Mouse (Mus musculus) hindbrain, embryonic 11.5 days (tissue): ENCODE measurements around the gene Coro6. TPM values are rescaled to one million over a fixed set of nuclear protein-coding genes. Genes with fewer than 3 reads are reported as not detected.

Source experiments
- ATAC-seq: fragments of 200-750 bp; cut with Nextera tagmentation; 2 replicates; pipeline ENCODE4 v1.8.0; 2017; ENCODE audit warnings: mild to moderate bottlenecking, moderate TSS enrichment, moderate library complexity; ENCODE audit not compliant: low FRiP score
- DNase-seq: peaks from one replicate; pipeline ENCODE4 v3.0.0-alpha.2; 2015; ENCODE audit warnings: low spot score
- H3K27ac ChIP-seq: fragments of 300-500 bp; sonication (generic); 2 replicates; pipeline ENCODE4 v1.5.1; 2014; ENCODE audit warnings: mild to moderate bottlenecking, low read depth, low read length
- H3K27me3 ChIP-seq: fragments of 300-500 bp; sonication (generic); 2 replicates; pipeline ENCODE4 v1.6.1; 2014; ENCODE audit warnings: mild to moderate bottlenecking, low read length, moderate library complexity, mixed read lengths; ENCODE audit not compliant: control insufficient read depth, insufficient read depth
- H3K36me3 ChIP-seq: fragments of 300-500 bp; sonication (generic); 2 replicates; pipeline ENCODE4 v1.6.1; 2014; ENCODE audit warnings: mild to moderate bottlenecking, low read length, moderate library complexity, mixed read lengths; ENCODE audit not compliant: control insufficient read depth, insufficient read depth
- H3K4me1 ChIP-seq: fragments of 300-500 bp; sonication (generic); replicated peaks from 2 replicates; pipeline ENCODE4 v1.6.1; 2014; ENCODE audit warnings: low read length, mixed read lengths; ENCODE audit not compliant: control insufficient read depth, insufficient read depth
- H3K4me2 ChIP-seq: fragments of 300-500 bp; sonication (generic); replicated peaks from 2 replicates; pipeline ENCODE4 v1.6.1; 2014; ENCODE audit warnings: mild to moderate bottlenecking, low read depth, low read length
- H3K4me3 ChIP-seq: fragments of 300-500 bp; sonication (generic); 2 replicates; pipeline ENCODE4 v1.5.1; 2014; ENCODE audit warnings: low read depth, low read length
- H3K9ac ChIP-seq: fragments of 300-500 bp; sonication (generic); 2 replicates; pipeline ENCODE4 v1.6.1; 2014; ENCODE audit warnings: low read depth, low read length
- H3K9me3 ChIP-seq: fragments of 300-500 bp; sonication (generic); 2 replicates; pipeline ENCODE4 v1.6.1; 2016; ENCODE audit warnings: low read length; ENCODE audit not compliant: control insufficient read depth
- WGBS: fragments of 180-500 bp; shearing (Covaris S2); extraction: QIAGEN DNeasy Blood & Tissue Kit; methylation state at CpG from one replicate; pipeline ENCODE4 v1.1.7; 2014; 5-methylcytosine and 5-hydroxymethylcytosine counted together
- polyA plus RNA-seq: library from polyadenylated mRNA; unstranded; fragments of >200 nt; fragmentation: Nextera tagmentation; extraction: Ambion mirVana; gene quantifications from 2 replicates; pipeline ENCODE4 v1.2.1, GENCODE M21; 2014

Coro6 gene
- polyA plus RNA-seq, 1 experiment from 2014 or later = 0.14 TPM

GRCm38 (mm10) chr11:77493512-77494343 lies 31.5 kb downstream of the Coro6 start, which contains the start of gene Git1:
TSS of gene Git1 (plus strand) at chr11:77493562.
- Histone ChIP-seq H3K36me3 (no peaks in the 10 kb centered on the region), H3K9me3 (no peaks in the 10 kb centered on the region), H3K27ac (peak within 1 kb of the TSS; percentile 88), H3K9ac (peak within 1 kb of the TSS; percentile 93), H3K4me3 (peak within 1 kb of the TSS; percentile 74), H3K4me2 (peak within 1 kb of the TSS; percentile 84), H3K27me3 (no peaks in the 10 kb centered on the region), H3K4me1 (peaks cover 21% of the 10 kb centered on the region)
- ATAC-seq (no peak), DNase-seq (peak; percentile 54)
- WGBS = 2% methylated on average over 30 of the region's 74 CpGs

- no peaks in the 10 kb centered on the region for H3K9me3 ChIP-seq
- H3K4me3 ChIP-seq = peak overlapping the region; percentile 74
- peaks cover 21% of the 10 kb centered on the region for H3K4me1 ChIP-seq
- H3K27ac ChIP-seq = peak overlapping the region; percentile 88; the same call in 1 of the 2 replicates
- ATAC-seq (no peak), DNase-seq (no peak)
- peak overlapping the region; percentile 84 for H3K4me2 ChIP-seq
- no peaks in the 10 kb centered on the region for H3K36me3 ChIP-seq
- H3K27me3 ChIP-seq = no peaks in the 10 kb centered on the region
- WGBS = 36% methylated on average over 4 of the region's 4 CpGs
- H3K9ac ChIP-seq = peak overlapping the region; percentile 93
Observed at GRCm38 (mm10) chr11:77494344-77494676, 32.1 kb downstream of the Coro6 start.

GRCm38 (mm10) chr11:77494782-77495181 lies 32.6 kb downstream of the Coro6 start:
- ATAC-seq (no peak), DNase-seq (no peak)
- Histone ChIP-seq H3K27ac (no peak overlapping the region), H3K36me3 (no peaks in the 10 kb centered on the region), H3K4me1 (peaks cover 21% of the 10 kb centered on the region), H3K9me3 (no peaks in the 10 kb centered on the region), H3K4me2 (peak overlapping the region; percentile 84), H3K27me3 (no peaks in the 10 kb centered on the region), H3K9ac (peak overlapping the region; percentile 93), H3K4me3 (peak overlapping the region; percentile 74; the same call in 1 of the 2 replicates)
- 74% methylated on average over 6 of the region's 6 CpGs for WGBS

- H3K4me3 ChIP-seq = no peak overlapping the region
- ATAC-seq (no peak), DNase-seq (no peak)
- H3K9ac ChIP-seq = no peak overlapping the region
- H3K36me3 ChIP-seq = no peaks in the 10 kb centered on the region
- no peaks in the 10 kb centered on the region for H3K9me3 ChIP-seq
- no peaks in the 10 kb centered on the region for H3K27me3 ChIP-seq
- H3K4me1 ChIP-seq = peaks cover 17% of the 10 kb centered on the region
- no peak overlapping the region for H3K4me2 ChIP-seq
- H3K27ac ChIP-seq = no peak overlapping the region
Observed at GRCm38 (mm10) chr11:77495507-77495906, 33.3 kb downstream of the Coro6 start.

- 4% methylated on average over 6 of the region's 6 CpGs for WGBS
- Histone ChIP-seq H3K4me2 (peak overlapping the region; percentile 8; the same call in 1 of the 2 replicates), H3K4me1 (peaks cover 10% of the 10 kb centered on the region), H3K27ac (peak overlapping the region; percentile 42; the same call in 1 of the 2 replicates), H3K9me3 (no peaks in the 10 kb centered on the region), H3K9ac (no peak overlapping the region), H3K4me3 (no peak overlapping the region), H3K36me3 (no peaks in the 10 kb centered on the region), H3K27me3 (no peaks in the 10 kb centered on the region)
- ATAC-seq (no peak), DNase-seq (peak; percentile 84)
Observed at GRCm38 (mm10) chr11:77497341-77497756, 35.1 kb downstream of the Coro6 start.

- Histone ChIP-seq H3K4me1 (peaks cover 10% of the 10 kb centered on the region), H3K4me3 (no peak overlapping the region), H3K9ac (no peak overlapping the region), H3K9me3 (no peaks in the 10 kb centered on the region), H3K27ac (no peak overlapping the region), H3K36me3 (no peaks in the 10 kb centered on the region), H3K27me3 (no peaks in the 10 kb centered on the region), H3K4me2 (no peak overlapping the region)
- ATAC-seq (no peak), DNase-seq (no peak)
- WGBS = 20% methylated on average over 4 of the region's 4 CpGs
Observed at GRCm38 (mm10) chr11:77497851-77498250, 35.6 kb downstream of the Coro6 start.

GRCm38 (mm10) chr11:77498261-77499139 lies 36.3 kb downstream of the Coro6 start:
- no peak for ATAC-seq
- WGBS = 71% methylated on average over 12 of the region's 12 CpGs
- Histone ChIP-seq H3K36me3 (0 out of 2 replicates have a peak, but pooled peaks cover 2% of the 10 kb centered on the region), H3K4me2 (no peak overlapping the region), H3K4me1 (peaks cover 10% of the 10 kb centered on the region), H3K4me3 (no peak overlapping the region), H3K27me3 (no peaks in the 10 kb centered on the region), H3K27ac (no peak overlapping the region), H3K9ac (no peak overlapping the region), H3K9me3 (no peaks in the 10 kb centered on the region)
- DNase-seq = no peak

- no peak overlapping the region for H3K9ac ChIP-seq
- no peak for ATAC-seq
- H3K27ac ChIP-seq = no peak overlapping the region
- no peaks in the 10 kb centered on the region for H3K27me3 ChIP-seq
- H3K4me1 ChIP-seq = peaks cover 10% of the 10 kb centered on the region
- no peak overlapping the region for H3K4me2 ChIP-seq
- peaks cover 4% of the 10 kb centered on the region; the same call in 1 of the 2 replicates for H3K36me3 ChIP-seq
- WGBS = 89% methylated on average over 7 of the region's 7 CpGs
- H3K9me3 ChIP-seq = no peaks in the 10 kb centered on the region
- no peak overlapping the region for H3K4me3 ChIP-seq
- no peak for DNase-seq
Observed at GRCm38 (mm10) chr11:77499354-77499753, 37.1 kb downstream of the Coro6 start.
